Mouse (Mus musculus): Measurements from ENCODE around the gene Baat.
"Not testable (repeated sequence)": the region's sequence is repeated elsewhere in the genome, so short reads cannot be mapped to it uniquely, and the experiment has no call there.

The Baat gene

DNA sequence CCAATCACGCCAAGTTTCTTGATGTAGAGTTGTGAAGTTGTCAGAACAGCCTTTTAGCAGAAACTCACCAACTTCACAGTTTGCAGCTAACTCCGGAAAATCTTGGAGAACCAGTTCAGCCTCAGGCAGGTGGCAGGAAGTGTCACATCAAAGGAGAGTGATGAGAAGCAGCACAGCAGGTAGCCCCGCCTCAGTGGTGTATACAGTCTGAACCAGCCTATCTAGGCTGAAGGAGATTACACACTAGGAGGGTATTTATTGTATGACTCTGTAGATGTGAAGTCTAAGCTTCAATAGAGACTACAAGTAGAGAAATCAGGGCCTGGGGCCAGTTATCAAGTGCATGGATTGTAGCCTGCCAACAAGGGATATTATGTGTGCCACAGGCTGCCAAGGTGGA, 25.5 kb downstream of the Baat start:
- no peak for DNase-seq

DNA sequence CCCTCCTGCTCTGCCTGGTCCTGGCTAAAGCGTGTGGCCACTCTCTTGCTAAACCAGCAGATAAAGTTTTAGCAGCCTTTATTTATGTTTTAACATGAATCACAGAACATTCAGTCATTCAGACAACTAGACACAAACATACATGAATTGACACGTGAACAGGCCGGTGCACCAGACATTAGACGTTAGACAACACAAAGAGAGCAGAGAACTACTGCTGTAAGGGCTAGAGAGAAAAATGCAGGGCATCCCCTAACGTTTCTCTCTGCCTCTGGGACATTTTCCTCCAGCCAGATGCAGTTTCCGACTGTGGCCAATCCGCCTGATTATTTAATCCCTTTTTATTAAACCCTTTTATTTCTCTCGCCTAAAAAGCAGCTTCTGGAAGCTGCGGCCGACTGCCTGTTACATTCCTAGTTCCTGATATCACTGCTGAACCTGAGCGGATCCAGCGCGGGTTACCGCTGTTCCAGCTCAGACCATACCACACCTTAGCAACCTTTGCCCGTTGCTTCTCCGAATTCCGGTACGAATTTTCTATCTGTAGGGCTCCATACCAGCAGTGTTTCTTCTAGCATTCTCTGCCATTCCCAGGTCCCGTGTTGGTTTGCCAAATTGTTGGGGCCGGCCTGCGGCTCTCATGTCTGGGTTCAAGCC, 26.1 kb downstream of the Baat start:
- DNase-seq: no peak

DNA sequence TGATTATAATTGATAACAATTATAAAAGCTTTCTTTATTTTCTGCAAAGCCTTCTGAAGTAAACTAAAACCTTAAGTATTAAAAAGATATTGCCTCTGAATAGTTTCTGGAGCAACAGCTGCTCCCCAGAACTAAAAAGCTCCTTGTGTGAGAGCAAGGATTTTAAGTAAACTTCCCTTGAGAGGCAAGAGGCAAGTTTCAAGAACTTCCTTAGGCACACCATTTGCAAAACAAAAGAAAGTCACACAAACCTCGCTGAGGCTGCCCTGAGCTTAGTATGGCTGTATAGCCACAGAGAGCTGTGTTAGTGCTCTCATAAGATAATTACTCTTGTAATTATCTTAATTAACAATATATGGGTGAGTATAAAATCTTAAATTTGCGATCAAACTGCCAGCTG, 27.3 kb downstream of the Baat start:
- DNase-seq: not testable (repeated sequence)

DNA sequence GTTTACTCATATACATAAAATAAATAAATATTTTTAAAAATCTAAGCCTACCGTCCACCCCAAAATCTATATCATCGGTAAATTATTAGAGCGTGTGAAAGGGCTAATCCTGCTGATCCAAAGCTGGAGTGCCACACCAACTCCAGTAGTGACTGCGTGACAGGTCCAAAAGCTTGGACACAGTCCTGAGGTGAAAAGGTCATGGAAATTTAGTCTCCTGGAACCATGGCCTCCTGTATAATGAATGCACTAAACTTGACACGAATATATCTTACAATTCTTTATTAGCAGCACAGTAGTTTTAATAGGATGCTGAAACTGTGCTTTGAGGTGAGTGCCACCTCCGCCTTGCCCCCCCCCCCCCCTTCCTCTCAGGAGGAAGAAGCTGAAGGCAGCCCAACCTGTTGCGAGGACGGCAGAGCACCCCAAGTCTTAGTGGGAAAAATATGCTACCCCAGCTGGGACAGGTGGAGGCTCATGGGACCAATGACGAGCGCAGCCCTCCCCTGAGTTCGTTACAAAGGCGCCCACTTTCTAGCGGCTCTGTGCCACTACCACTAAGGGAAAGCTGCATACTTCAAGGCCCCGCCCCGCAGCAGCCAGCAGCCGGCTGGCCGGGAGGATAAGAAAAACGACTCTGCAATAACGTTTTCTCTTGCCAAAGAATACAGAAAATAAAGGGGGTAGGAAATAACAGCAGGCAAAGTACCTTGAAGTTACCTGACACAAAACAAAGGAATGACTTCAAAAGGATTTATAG, 28.1 kb downstream of the Baat start:
- no peak for DNase-seq

DNA sequence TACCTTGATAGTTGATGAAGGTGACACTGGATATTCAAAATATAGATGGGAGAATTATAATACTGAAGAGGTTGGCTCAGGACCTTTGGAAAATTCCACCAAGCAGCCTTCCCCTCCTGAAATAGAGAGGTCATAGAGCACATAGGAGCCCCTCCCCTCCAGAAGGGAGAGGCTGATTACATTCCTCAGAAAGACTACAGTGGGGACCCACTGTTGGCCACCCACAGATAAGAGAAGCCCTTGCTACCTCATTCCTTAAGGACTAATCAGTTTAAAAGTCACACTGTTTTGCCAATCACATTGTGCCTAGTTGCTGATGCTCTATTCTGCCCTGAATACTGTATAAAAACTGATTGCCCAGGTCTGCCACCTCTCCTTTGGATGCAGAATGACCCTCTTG, 31.8 kb downstream of the Baat start:
- DNase-seq: no peak

DNA sequence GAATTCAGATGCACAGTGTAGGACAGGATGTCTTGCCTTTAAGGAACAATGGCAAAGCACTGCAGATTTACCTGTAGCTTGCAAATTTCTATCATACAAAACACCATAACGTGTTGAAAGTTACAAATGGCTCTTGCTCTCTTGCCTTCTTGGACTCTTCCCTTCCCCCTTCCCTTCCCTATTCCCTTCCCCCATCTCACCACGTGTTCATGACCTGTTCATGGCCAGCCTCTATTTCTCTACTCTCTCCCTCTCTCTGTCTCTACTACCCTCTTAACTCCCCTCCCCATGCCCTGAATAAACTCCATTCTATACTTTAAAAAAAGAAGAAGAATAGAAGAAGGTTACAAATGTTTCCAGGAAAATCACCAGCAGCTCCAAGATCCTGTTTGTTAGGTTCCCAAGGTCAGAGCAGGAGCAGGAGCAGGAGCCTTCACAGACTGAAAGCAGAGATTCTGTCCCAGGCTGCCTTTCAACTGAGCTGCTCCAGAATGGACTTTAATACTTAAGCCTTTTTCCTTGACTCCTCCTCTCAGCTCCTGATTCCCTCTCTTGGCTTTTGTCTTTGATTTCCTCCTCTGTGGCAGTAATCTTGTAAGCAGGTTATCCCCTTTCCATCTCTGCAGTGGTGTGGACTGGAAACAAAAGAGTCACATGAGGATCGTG, 32.8 kb downstream of the Baat start, which contains the start of gene Acnat1:
TSS of gene Acnat1 (minus strand) at position 478 of the 666 bp plus-strand sequence.
- no peak for DNase-seq

DNA sequence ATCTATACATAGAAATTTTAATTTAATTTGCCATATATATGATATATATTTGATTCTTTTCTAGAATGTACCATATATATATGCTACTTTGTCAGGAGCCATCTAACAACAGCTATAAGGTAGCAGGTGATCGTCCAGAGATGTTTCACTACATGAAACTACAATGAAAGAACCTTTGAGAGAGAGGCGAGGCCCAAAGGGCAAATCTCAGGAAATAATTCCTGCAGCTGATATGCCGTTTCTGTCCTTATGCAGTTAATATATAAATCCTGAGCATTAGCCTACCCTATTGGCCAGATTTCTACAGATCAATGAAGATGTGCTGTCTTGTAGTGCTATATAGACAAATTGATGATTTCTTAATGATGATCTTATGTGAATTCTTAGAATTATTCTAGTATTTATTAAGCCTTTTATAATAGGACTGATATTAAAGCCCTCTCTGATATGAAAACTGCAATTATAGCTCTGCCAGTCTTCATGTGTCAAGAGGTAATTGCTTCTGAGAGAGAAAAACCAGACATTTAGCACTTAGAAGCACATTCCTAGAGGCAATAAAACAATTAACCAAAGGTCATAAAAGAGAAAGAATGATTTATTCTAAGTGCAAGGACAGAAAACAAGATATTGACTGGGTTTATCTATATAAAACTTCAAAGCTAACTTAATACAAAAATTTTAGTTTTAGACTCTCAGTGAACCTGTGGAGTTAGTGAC, 36.8 kb downstream of the Baat start:
- DNase-seq: no peak

DNA sequence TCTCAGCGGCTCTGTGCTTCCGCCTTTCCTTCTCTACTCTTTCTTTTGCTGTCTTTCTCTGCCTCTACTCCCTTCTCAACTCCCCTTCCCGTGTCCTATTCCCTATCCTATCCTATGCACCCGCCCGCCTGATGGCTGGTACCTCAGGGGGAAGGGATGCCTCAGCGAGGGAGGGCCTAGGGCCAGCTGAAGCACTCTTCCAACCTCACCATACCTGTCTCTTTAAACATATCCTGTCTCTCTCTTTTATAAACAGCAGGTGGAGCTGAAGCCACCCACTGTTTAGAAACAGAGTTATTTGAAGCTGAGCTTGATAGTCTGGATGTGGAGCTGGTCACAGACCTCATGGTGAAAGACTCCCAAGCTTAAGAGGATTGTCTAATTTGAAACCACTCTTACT, 39.0 kb downstream of the Baat start:
- DNase-seq: no peak

DNA sequence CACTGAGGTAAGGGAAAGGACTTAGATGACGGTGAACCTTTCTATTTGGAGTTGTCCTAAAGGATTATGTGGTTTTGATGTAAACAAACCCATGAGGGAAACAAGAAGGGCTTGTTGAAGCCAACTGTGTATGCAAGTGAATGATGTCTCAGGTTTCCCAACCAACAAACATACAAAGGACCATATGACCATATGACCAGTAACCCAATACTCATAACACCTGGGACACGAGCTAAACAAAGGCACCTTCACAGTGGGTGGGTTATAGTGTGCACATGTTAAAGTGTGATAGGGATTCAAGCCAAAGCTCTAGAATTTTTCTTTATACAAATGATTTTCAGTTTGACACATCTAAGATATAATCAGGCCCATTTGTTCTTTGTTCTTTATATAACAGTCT, 50.2 kb downstream of the Baat start:
- DNase-seq: no peak

DNA sequence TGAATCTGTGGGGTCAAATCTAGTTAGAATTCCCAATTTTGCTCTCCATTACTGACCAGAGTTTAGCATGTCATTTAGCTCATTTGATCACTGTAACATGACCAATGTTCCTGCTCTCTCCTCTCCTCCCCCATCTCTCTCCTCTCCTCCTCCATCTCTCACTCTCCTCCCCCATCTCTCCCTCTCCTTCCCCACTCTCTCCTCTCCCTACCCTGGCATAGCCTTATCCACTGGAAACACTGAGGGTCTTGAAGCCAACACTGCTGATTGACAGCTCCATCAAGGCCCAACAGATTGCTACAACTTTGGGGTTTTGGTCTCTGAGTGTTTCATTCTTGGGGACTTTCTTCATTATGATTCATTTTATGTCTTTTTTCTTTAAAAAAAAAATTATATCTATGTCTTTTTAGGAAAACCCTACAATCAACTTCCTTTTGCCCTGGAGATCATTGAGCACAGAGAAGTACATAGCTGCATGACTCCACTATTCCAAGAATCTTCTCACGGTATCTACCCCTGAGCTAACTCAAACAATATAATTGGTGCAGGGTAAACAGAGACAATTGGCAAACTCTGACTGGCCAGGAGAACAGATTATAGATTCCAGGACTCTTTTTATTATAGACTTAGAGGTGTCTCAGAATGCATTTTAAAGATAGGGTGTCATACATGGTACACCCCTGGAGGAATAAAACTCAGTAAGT, 54.4 kb downstream of the Baat start:
- DNase-seq: no peak

DNA sequence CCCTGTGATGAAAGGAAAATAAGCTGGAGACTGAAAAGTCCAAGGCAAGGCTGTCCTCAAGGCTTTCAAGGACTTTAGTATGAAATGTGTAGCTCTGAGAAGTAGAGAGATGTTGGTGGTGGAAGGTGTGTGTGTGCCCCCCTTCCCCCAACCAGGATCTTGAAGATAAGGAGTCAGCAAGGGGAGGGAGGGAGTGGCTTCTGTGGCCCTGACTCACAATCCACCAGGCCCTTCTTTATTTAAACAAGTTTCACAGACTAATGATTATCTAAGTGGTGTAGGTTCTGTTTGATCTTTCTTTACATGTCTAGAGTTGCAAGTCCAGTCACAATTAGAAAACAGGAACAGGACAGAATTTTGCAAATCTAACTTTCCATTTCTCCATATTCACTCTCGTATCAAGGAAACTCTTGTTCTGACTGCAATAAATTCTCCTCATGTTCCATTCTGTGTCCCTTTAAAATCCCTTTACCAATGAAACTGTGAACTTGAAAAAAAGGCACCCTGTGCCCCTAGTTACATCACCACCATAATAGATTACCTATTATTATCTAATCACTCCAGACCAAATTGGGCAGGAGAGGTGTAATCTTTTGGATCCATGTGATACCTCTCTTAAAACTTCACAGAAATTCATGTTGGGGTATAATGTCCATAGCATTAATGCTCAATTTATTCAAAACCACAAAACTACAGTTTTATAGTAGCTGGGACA, 55.1 kb downstream of the Baat start:
- DNase-seq: not testable (repeated sequence)

Data from right cerebral cortex, postnatal 25 days (tissue).